Mouse (Mus musculus): ENCODE results near the gene Acy3. TPM values are rescaled to one million over a fixed set of nuclear protein-coding genes. Genes with fewer than 3 reads are reported as not detected.

The Acy3 gene
- polyA plus RNA-seq, 1 experiment from 2014 or later: 9.5 TPM

- Histone ChIP-seq H3K4me1 (replicated peaks) (peaks cover 4% of the 10 kb centered on the region; the same call in 1 of the 2 replicates), H3K36me3 (peaks cover 3% of the 10 kb centered on the region; the same call in 1 of the 2 replicates), H3K9me3 (replicated peaks) (no peaks in the 10 kb centered on the region), H3K4me3 (no peak within 1 kb of the TSS), H3K4me2 (no peak within 1 kb of the TSS), H3K27ac (ENCODE audit: poor library complexity, severe bottlenecking) (no peak within 1 kb of the TSS), H3K27me3 (replicated peaks) (peaks cover 15% of the 10 kb centered on the region; the same call in 1 of the 2 replicates), H3K9ac (no peak within 1 kb of the TSS)
- no peak for ATAC-seq (ENCODE audit: insufficient number of reproducible peaks, low FRiP score)
- WGBS: 41% methylated on average over 5 of the region's 5 CpGs
These were observed 6.0 kb downstream of the Acy3 start, which contains the start of gene Tbx10 for GRCm38 (mm10) chr19:3992416-3992815. TSS of gene Tbx10 (plus strand) at chr19:3992752.

- Histone ChIP-seq H3K27ac (ENCODE audit: poor library complexity, severe bottlenecking) (no peak overlapping the region), H3K9ac (no peak overlapping the region), H3K4me2 (no peak overlapping the region), H3K36me3 (no peaks in the 10 kb centered on the region), H3K4me1 (replicated peaks) (peaks cover 14% of the 10 kb centered on the region), H3K27me3 (replicated peaks) (peaks cover 15% of the 10 kb centered on the region; the same call in 1 of the 2 replicates), H3K9me3 (replicated peaks) (no peaks in the 10 kb centered on the region), H3K4me3 (no peak overlapping the region)
- 66% methylated on average over 6 of the region's 6 CpGs for WGBS
- no peak for ATAC-seq (ENCODE audit: insufficient number of reproducible peaks, low FRiP score)
These were observed 8.6 kb downstream of the Acy3 start for GRCm38 (mm10) chr19:3994932-3995331.

GRCm38 (mm10) chr19:3995505-3995904, 9.1 kb downstream of the Acy3 start:
- Histone ChIP-seq H3K36me3 (no peaks in the 10 kb centered on the region), H3K9ac (no peak overlapping the region), H3K4me2 (no peak overlapping the region), H3K27ac (ENCODE audit: poor library complexity, severe bottlenecking) (no peak overlapping the region), H3K27me3 (replicated peaks) (peaks cover 15% of the 10 kb centered on the region; the same call in 1 of the 2 replicates), H3K4me3 (no peak overlapping the region), H3K4me1 (replicated peaks) (peaks cover 14% of the 10 kb centered on the region), H3K9me3 (replicated peaks) (no peaks in the 10 kb centered on the region)
- ATAC-seq (ENCODE audit: insufficient number of reproducible peaks, low FRiP score): no peak
- 88% methylated on average over 3 of the region's 3 CpGs for WGBS

- no peak overlapping the region for H3K4me2 ChIP-seq
- no peak overlapping the region for H3K27ac ChIP-seq (ENCODE audit: poor library complexity, severe bottlenecking)
- 64% methylated on average over 7 of the region's 7 CpGs for WGBS
- H3K9me3 ChIP-seq (replicated peaks): no peaks in the 10 kb centered on the region
- H3K4me1 ChIP-seq (replicated peaks): peaks cover 18% of the 10 kb centered on the region
- no peak overlapping the region for H3K4me3 ChIP-seq
- no peak overlapping the region for H3K9ac ChIP-seq
- H3K36me3 ChIP-seq: no peaks in the 10 kb centered on the region
- no peak for ATAC-seq (ENCODE audit: insufficient number of reproducible peaks, low FRiP score)
- peaks cover 10% of the 10 kb centered on the region; the same call in 1 of the 2 replicates for H3K27me3 ChIP-seq (replicated peaks)
These were observed 9.7 kb downstream of the Acy3 start for GRCm38 (mm10) chr19:3996106-3996505.

GRCm38 (mm10) chr19:3996747-3997146, 10.4 kb downstream of the Acy3 start:
- H3K9me3 ChIP-seq (replicated peaks): no peaks in the 10 kb centered on the region
- 0 out of 2 replicates have a peak, but pooled peaks cover 5% of the 10 kb centered on the region for H3K27me3 ChIP-seq (replicated peaks)
- no peak overlapping the region for H3K4me3 ChIP-seq
- no peak overlapping the region for H3K4me2 ChIP-seq
- WGBS: 80% methylated on average over 8 of the region's 8 CpGs
- no peaks in the 10 kb centered on the region for H3K36me3 ChIP-seq
- ATAC-seq (ENCODE audit: insufficient number of reproducible peaks, low FRiP score): no peak
- no peak overlapping the region for H3K27ac ChIP-seq (ENCODE audit: poor library complexity, severe bottlenecking)
- H3K9ac ChIP-seq: no peak overlapping the region
- peaks cover 25% of the 10 kb centered on the region for H3K4me1 ChIP-seq (replicated peaks)

GRCm38 (mm10) chr19:3997231-3997630, 10.9 kb downstream of the Acy3 start:
- Histone ChIP-seq H3K4me1 (replicated peaks) (peaks cover 30% of the 10 kb centered on the region), H3K4me2 (no peak overlapping the region), H3K27me3 (replicated peaks) (0 out of 2 replicates have a peak, but pooled peaks cover 5% of the 10 kb centered on the region), H3K36me3 (no peaks in the 10 kb centered on the region), H3K27ac (ENCODE audit: poor library complexity, severe bottlenecking) (no peak overlapping the region), H3K4me3 (no peak overlapping the region), H3K9me3 (replicated peaks) (no peaks in the 10 kb centered on the region), H3K9ac (no peak overlapping the region)
- 48% methylated on average over 8 of the region's 8 CpGs for WGBS
- ATAC-seq (ENCODE audit: insufficient number of reproducible peaks, low FRiP score): no peak

- Histone ChIP-seq H3K27me3 (replicated peaks) (0 out of 2 replicates have a peak, but pooled peaks cover 5% of the 10 kb centered on the region), H3K9me3 (replicated peaks) (no peaks in the 10 kb centered on the region), H3K4me3 (no peak overlapping the region), H3K9ac (0 out of 2 replicates have a peak overlapping the region, but pooled peaks have one; percentile 3), H3K4me1 (replicated peaks) (peaks cover 40% of the 10 kb centered on the region), H3K36me3 (no peaks in the 10 kb centered on the region), H3K4me2 (no peak overlapping the region), H3K27ac (ENCODE audit: poor library complexity, severe bottlenecking) (no peak overlapping the region)
- ATAC-seq (ENCODE audit: insufficient number of reproducible peaks, low FRiP score): no peak
- 67% methylated on average over 8 of the region's 8 CpGs for WGBS
These were observed 12.0 kb downstream of the Acy3 start for GRCm38 (mm10) chr19:3998335-3998734.

- Histone ChIP-seq H3K4me1 (replicated peaks) (peaks cover 49% of the 10 kb centered on the region), H3K9me3 (replicated peaks) (no peaks in the 10 kb centered on the region), H3K27me3 (replicated peaks) (0 out of 2 replicates have a peak, but pooled peaks cover 5% of the 10 kb centered on the region), H3K36me3 (peaks cover 1% of the 10 kb centered on the region; the same call in 1 of the 2 replicates), H3K27ac (ENCODE audit: poor library complexity, severe bottlenecking) (no peak overlapping the region), H3K4me2 (peak overlapping the region; percentile 87), H3K4me3 (peak overlapping the region; percentile 77), H3K9ac (peak overlapping the region; percentile 94)
- 81% methylated on average over 9 of the region's 9 CpGs for WGBS
- ATAC-seq (ENCODE audit: insufficient number of reproducible peaks, low FRiP score): no peak
These were observed 12.9 kb downstream of the Acy3 start for GRCm38 (mm10) chr19:3999121-3999730.

- Histone ChIP-seq H3K9me3 (replicated peaks) (no peaks in the 10 kb centered on the region), H3K9ac (peak within 1 kb of the TSS; percentile 94), H3K36me3 (peaks cover 9% of the 10 kb centered on the region), H3K27ac (ENCODE audit: poor library complexity, severe bottlenecking) (peak within 1 kb of the TSS; percentile 99), H3K4me2 (peak within 1 kb of the TSS; percentile 87), H3K4me3 (peak within 1 kb of the TSS; percentile 77), H3K4me1 (replicated peaks) (peaks cover 59% of the 10 kb centered on the region), H3K27me3 (replicated peaks) (0 out of 2 replicates have a peak, but pooled peaks cover 2% of the 10 kb centered on the region)
- peak; percentile 90 for ATAC-seq (ENCODE audit: insufficient number of reproducible peaks, low FRiP score)
- WGBS: under 1% methylated on average over 64 of the region's 64 CpGs
These were observed 13.9 kb downstream of the Acy3 start, which contains the start of the genes Nudt8 and Gm49405 for GRCm38 (mm10) chr19:4000119-4000900. TSS of gene Nudt8 (plus strand) at chr19:4000580. TSS of gene Gm49405 (plus strand) at chr19:4000626.

GRCm38 (mm10) chr19:4000949-4001525, 14.7 kb downstream of the Acy3 start:
- H3K9ac ChIP-seq: peak overlapping the region; percentile 94
- no peaks in the 10 kb centered on the region for H3K27me3 ChIP-seq (replicated peaks)
- H3K36me3 ChIP-seq: peaks cover 14% of the 10 kb centered on the region
- peak overlapping the region; percentile 99 for H3K27ac ChIP-seq (ENCODE audit: poor library complexity, severe bottlenecking)
- H3K9me3 ChIP-seq (replicated peaks): no peaks in the 10 kb centered on the region
- H3K4me2 ChIP-seq: peak overlapping the region; percentile 87
- peaks cover 63% of the 10 kb centered on the region for H3K4me1 ChIP-seq (replicated peaks)
- 19% methylated on average over 17 of the region's 17 CpGs for WGBS
- H3K4me3 ChIP-seq: peak overlapping the region; percentile 77
- no peak for ATAC-seq (ENCODE audit: insufficient number of reproducible peaks, low FRiP score)

- Histone ChIP-seq H3K27ac (ENCODE audit: poor library complexity, severe bottlenecking) (peak overlapping the region; percentile 99), H3K36me3 (peaks cover 21% of the 10 kb centered on the region), H3K4me3 (no peak overlapping the region), H3K9ac (peak overlapping the region; percentile 94; the same call in 1 of the 2 replicates), H3K9me3 (replicated peaks) (no peaks in the 10 kb centered on the region), H3K4me2 (peak overlapping the region; percentile 87; the same call in 1 of the 2 replicates), H3K4me1 (replicated peaks) (peaks cover 65% of the 10 kb centered on the region), H3K27me3 (replicated peaks) (no peaks in the 10 kb centered on the region)
- WGBS: 67% methylated on average over 5 of the region's 5 CpGs
- ATAC-seq (ENCODE audit: insufficient number of reproducible peaks, low FRiP score): no peak
These were observed 15.4 kb downstream of the Acy3 start for GRCm38 (mm10) chr19:4001752-4002151.

Data from heart, embryonic 12.5 days (tissue).